Mouse (Mus musculus) neural tube, embryonic 11.5 days (tissue): ENCODE data around the gene Tagap. TPM values are rescaled to one million over a fixed set of nuclear protein-coding genes. Genes with fewer than 3 reads are reported as not detected.
"Not testable (repeated sequence)": the region's sequence is repeated elsewhere in the genome, so short reads cannot be mapped to it uniquely, and the experiment has no call there.

ENCODE experiments used
- ATAC-seq: fragments of 200-750 bp; cut with Nextera tagmentation; 2 replicates; pipeline ENCODE4 v1.8.0; 2017; ENCODE audit warnings: moderate number of reproducible peaks, mild to moderate bottlenecking, moderate TSS enrichment, moderate library complexity; ENCODE audit not compliant: insufficient read depth, low FRiP score, low TSS enrichment
- DNase-seq: peaks from one replicate; pipeline ENCODE4 v3.0.0-alpha.2; 2015; ENCODE audit warnings: low spot score
- H3K27ac ChIP-seq: fragments of 300-500 bp; sonication (generic); 2 replicates; pipeline ENCODE4 v1.5.1; 2014; ENCODE audit warnings: low read depth, mild to moderate bottlenecking, low read length
- H3K27me3 ChIP-seq: fragments of 300-500 bp; sonication (generic); 2 replicates; pipeline ENCODE4 v1.6.1; 2014; ENCODE audit warnings: mild to moderate bottlenecking, low read length, mixed read lengths; ENCODE audit not compliant: control insufficient read depth, insufficient read depth
- H3K36me3 ChIP-seq: fragments of 300-500 bp; sonication (generic); 2 replicates; pipeline ENCODE4 v1.6.1; 2014; ENCODE audit warnings: mild to moderate bottlenecking, low read length, moderate library complexity, mixed read lengths; ENCODE audit not compliant: control insufficient read depth, insufficient read depth
- H3K4me1 ChIP-seq: fragments of 300-500 bp; sonication (generic); 2 replicates; pipeline ENCODE4 v1.6.1; 2014; ENCODE audit warnings: low read length, mixed read lengths; ENCODE audit not compliant: control insufficient read depth, insufficient read depth
- H3K4me2 ChIP-seq: fragments of 300-500 bp; sonication (generic); 2 replicates; pipeline ENCODE4 v1.6.1; 2014; ENCODE audit warnings: low read depth, mild to moderate bottlenecking, moderate library complexity
- H3K4me3 ChIP-seq: fragments of 300-500 bp; sonication (generic); 2 replicates; pipeline ENCODE4 v1.5.1; 2014; ENCODE audit warnings: low read depth, low read length
- H3K9ac ChIP-seq: fragments of 300-500 bp; sonication (generic); 2 replicates; pipeline ENCODE4 v1.6.1; 2014; ENCODE audit warnings: mild to moderate bottlenecking, low read length
- H3K9me3 ChIP-seq: fragments of 300-500 bp; sonication (generic); 2 replicates; pipeline ENCODE4 v1.6.1; 2016; ENCODE audit warnings: low read length; ENCODE audit not compliant: control insufficient read depth
- WGBS: fragments of 180-500 bp; shearing (Covaris S2); extraction: QIAGEN DNeasy Blood & Tissue Kit; methylation state at CpG from one replicate; pipeline ENCODE4 v1.1.7; 2014; 5-methylcytosine and 5-hydroxymethylcytosine counted together
- polyA plus RNA-seq: library from polyadenylated mRNA; unstranded; fragments of >200 nt; fragmentation: Nextera tagmentation; extraction: Ambion mirVana; gene quantifications from 2 replicates; pipeline ENCODE4 v1.2.1, GENCODE M21; 2014

Tagap gene
- polyA plus RNA-seq, 1 experiment from 2014 or later: 0.38 TPM

DNA sequence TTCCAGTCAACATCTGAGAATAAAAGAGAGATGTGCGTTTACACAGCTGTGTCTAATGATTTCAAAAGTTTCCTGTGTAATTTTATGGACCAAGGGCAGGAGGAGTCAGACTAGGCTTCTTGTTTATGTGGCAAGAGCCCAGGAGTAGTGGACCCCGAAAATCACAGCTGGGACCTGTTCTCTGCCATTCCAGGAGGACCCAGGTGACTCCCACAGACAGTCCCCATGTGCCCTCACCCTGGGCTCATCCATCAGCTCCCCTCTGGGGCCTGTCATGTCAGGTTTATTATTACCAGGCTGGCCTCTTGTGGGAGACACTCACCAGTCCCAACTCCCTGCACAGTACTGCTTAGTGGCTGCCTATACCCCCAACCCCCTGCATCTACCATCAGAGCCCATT lies 6.6 kb upstream of the Tagap start:
- no peaks in the 10 kb centered on the region for H3K36me3 ChIP-seq
- 73% methylated on average over 2 of the region's 2 CpGs for whole genome bisulfite sequencing
- DNase-seq (no peak), ATAC-seq (no peak)
- no peaks in the 10 kb centered on the region for H3K4me1 ChIP-seq
- no peak overlapping the region for H3K4me3 ChIP-seq
- H3K9ac ChIP-seq: no peak overlapping the region
- H3K9me3 ChIP-seq: no peaks in the 10 kb centered on the region
- no peaks in the 10 kb centered on the region for H3K27me3 ChIP-seq
- H3K27ac ChIP-seq: no peak overlapping the region
- no peak overlapping the region for H3K4me2 ChIP-seq

DNA sequence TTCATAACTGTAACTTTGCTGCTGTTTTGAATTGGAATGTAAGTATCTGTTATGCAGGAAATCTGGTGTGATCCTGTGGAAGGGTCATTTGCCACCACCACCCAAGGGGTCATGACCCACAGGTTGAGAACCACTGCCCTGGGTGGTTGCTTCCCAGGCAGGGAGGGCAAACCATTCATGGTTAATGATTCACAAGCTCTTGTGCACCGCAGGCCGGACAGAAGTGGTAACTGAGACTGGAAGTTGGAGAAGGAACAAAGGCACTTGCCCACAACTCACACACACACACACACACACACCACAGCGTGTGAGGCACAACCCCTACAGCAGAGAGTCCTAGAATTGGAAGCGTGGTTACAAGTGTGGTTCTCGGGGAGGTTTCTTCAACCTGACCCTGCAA lies 3.2 kb upstream of the Tagap start:
- H3K4me2 ChIP-seq: no peak overlapping the region
- no peaks in the 10 kb centered on the region for H3K36me3 ChIP-seq
- no peak for DNase-seq
- no peak overlapping the region for H3K4me3 ChIP-seq
- 67% methylated on average over 5 of the region's 5 CpGs for WGBS
- ATAC-seq: no peak
- no peaks in the 10 kb centered on the region for H3K4me1 ChIP-seq
- no peaks in the 10 kb centered on the region for H3K27me3 ChIP-seq
- H3K9ac ChIP-seq: no peak overlapping the region
- no peak overlapping the region for H3K27ac ChIP-seq
- H3K9me3 ChIP-seq: no peaks in the 10 kb centered on the region

DNA sequence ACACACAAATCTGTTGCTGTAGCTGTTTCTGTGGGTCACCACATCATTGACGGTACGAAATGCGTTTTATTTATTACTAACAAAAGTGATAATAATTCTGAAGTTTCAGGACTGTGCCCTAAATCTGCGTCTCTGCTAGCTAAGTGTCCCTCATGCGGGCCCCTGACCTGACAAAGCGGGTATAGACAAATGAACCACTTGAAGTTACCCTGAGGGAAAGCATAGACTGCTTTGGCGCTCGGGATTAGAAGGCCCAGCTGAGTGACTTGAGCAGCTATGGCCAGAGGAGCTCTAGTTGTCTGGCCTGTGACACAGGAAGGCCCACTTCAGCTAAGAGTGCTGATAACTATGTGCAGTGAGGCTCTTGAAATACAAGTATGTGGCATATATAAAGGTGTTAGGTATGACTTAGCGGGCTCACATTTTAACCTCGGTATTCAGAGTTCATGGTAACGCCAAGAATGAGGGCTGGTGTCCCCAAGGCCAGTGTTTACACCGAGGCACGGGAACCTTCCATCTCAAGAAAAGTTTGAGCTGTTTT lies 1.5 kb upstream of the Tagap start:
- Histone ChIP-seq H3K4me3 (no peak overlapping the region), H3K27ac (no peak overlapping the region), H3K9me3 (no peaks in the 10 kb centered on the region), H3K4me2 (no peak overlapping the region), H3K9ac (no peak overlapping the region), H3K36me3 (no peaks in the 10 kb centered on the region), H3K27me3 (no peaks in the 10 kb centered on the region), H3K4me1 (no peaks in the 10 kb centered on the region)
- ATAC-seq (no peak), DNase-seq (no peak)
- WGBS: 93% methylated on average over 13 of the region's 13 CpGs

DNA sequence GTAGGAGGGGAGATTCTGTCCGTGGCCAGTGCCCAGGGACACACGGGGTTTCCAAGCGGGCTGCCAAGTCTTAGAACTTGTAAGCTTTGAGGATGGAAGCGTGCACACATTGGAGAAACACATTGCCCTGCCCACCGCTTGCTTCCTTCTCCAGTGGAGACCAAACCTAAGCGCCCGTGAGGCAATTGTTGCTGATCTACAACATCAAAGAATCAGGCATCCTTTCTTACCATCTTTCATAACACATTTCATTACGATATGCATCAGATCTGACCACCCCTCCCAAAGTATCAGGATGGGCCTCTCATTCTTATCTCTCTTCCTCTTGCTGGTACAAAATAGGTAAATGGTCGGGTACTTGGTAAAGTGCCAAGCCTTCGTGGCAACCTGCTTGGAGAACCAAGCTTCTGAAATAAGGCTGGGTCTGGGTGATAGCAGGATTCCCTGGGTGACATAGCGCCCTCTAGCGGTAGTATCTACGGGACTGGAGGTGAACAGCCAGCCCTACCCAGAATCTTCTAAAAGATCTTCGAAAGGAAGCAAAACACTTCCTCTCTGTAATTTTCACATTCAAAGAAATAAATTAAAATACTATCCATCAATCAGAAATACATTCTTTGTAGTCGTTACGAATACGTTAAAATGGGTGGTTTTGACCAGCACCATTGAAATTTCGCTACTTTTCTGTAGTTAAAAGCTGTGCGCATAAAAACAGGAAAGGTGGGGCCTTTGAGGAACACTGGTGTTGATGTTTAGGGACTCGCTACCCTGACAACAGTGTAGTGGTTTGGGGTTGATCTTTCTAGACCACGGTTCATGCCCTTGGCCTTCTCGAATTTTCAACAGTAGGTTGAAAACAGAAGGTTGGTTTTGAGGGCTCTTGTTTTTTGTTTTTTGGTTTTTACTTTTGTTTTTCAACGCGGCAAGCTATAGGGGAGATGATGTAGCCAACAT lies 2.1 kb downstream of the Tagap start:
- WGBS: 75% methylated on average over 24 of the region's 24 CpGs
- H3K36me3 ChIP-seq: no peaks in the 10 kb centered on the region

GRCm38 (mm10) chr17:7928662-7929061 lies 2.9 kb downstream of the Tagap start:
- Histone ChIP-seq H3K27me3 (no peaks in the 10 kb centered on the region), H3K36me3 (no peaks in the 10 kb centered on the region), H3K27ac (no peak overlapping the region), H3K9me3 (no peaks in the 10 kb centered on the region), H3K4me3 (no peak overlapping the region), H3K4me1 (0 out of 2 replicates have a peak, but pooled peaks cover 5% of the 10 kb centered on the region), H3K9ac (no peak overlapping the region), H3K4me2 (no peak overlapping the region)
- ATAC-seq (no peak), DNase-seq (no peak)
- WGBS: 85% methylated on average over 6 of the region's 6 CpGs

More for the DNA sequence above, 2.1 kb downstream of the Tagap start:
- Histone ChIP-seq H3K4me2 (no peak overlapping the region), H3K27me3 (no peaks in the 10 kb centered on the region), H3K4me1 (0 out of 2 replicates have a peak, but pooled peaks cover 5% of the 10 kb centered on the region), H3K4me3 (no peak overlapping the region), H3K27ac (no peak overlapping the region), H3K9me3 (no peaks in the 10 kb centered on the region), H3K9ac (no peak overlapping the region)
- no peak for ATAC-seq
- DNase-seq: peak; percentile 38

DNA sequence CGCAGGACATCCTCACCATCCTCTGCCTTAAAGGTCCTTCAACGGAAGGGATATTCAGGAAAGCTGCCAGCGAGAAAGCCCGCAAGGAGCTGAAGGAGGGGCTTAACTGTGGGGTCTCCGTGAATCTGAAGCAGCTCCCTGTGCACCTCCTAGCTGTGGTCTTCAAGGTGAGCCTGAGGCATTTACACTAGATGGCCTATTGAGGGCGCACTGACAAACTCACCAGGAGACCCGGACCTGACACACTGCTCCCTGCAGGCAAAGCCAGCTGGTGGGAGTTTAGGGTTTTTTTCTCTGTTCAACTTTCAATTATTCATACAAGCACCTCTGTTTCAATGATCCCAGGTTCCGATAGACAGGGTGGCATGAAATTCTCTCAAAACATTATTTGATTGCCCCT lies 3.5 kb downstream of the Tagap start:
- H3K9me3 ChIP-seq: no peaks in the 10 kb centered on the region
- 0 out of 2 replicates have a peak, but pooled peaks cover 5% of the 10 kb centered on the region for H3K4me1 ChIP-seq
- H3K4me2 ChIP-seq: no peak overlapping the region
- H3K27ac ChIP-seq: no peak overlapping the region
- H3K9ac ChIP-seq: no peak overlapping the region
- 34% methylated on average over 8 of the region's 8 CpGs for WGBS
- no peaks in the 10 kb centered on the region for H3K36me3 ChIP-seq
- DNase-seq (no peak), ATAC-seq (no peak)
- H3K4me3 ChIP-seq: no peak overlapping the region
- no peaks in the 10 kb centered on the region for H3K27me3 ChIP-seq

DNA sequence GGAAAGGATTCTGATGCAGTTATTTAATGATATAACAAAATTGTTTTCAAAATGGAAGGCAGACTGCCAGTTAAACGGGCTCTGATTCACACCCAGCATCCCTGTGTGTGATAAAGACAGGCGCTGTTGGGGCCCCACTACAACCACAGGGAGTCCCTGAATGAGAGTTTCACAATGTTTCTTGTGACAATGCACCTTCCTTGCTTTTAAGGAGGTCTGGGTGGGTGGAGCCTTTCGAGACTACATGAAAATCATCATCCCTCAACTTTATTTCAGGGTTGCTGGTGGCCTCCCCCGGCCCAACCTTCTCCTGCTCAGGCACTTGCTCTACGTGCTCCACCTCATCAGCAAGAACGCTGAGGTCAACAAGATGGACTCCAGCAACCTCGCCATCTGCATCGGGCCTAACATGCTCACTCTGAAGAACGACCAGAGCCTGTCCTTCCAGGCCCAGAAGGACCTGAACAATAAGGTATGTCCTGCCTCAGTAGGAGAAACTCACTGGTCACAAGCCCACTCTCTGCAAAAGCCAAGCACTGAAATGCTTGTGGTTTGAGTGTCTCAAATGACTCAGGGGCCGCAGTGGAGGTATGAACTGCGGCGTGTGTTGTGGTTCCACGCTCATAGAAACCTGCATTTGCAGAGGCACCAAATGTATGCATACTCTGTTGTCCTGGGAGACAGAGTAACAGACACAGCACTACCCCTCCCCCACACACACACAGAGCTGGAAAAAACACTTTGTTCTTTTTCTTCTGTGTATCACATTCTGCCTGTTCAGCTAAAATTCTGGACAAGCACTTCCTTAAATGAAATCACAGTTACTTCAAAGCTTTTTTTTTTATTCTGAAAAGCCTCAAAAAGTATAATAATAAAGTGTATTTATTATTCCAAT lies 5.5 kb downstream of the Tagap start:
- H3K4me3 ChIP-seq: no peak overlapping the region
- H3K27ac ChIP-seq: no peak overlapping the region
- no peaks in the 10 kb centered on the region for H3K9me3 ChIP-seq
- H3K4me2 ChIP-seq: no peak overlapping the region
- DNase-seq (no peak), ATAC-seq (no peak)
- H3K27me3 ChIP-seq: no peaks in the 10 kb centered on the region
- no peak overlapping the region for H3K9ac ChIP-seq
- WGBS: 76% methylated on average over 13 of the region's 13 CpGs
- 0 out of 2 replicates have a peak, but pooled peaks cover 5% of the 10 kb centered on the region for H3K4me1 ChIP-seq
- H3K36me3 ChIP-seq: no peaks in the 10 kb centered on the region

DNA sequence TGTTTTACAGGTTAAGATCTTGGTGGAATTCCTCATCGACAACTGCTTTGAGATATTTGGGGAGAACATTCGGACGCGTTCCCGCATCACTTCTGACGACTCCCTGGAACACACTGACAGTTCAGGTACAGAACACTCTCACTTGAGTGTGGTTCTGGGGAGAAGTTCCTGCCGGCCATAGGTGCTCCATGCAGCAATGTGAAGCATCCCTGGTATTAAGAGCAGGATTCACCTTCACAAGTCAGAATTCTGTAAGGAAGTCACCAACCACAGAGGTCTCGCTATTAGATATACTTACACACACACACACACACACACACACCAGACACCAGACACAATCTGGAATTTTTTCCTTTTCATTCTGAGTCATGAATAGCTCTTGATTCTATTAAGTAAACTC lies 6.3 kb downstream of the Tagap start:
- not testable (repeated sequence) for H3K36me3 ChIP-seq, ATAC-seq, H3K9ac ChIP-seq, DNase-seq, H3K9me3 ChIP-seq, H3K4me1 ChIP-seq, H3K4me3 ChIP-seq, H3K27me3 ChIP-seq, H3K27ac ChIP-seq, H3K4me2 ChIP-seq
- 78% methylated on average over 4 of the region's 8 CpGs for WGBS
